Mouse (Mus musculus): ENCODE measurements around the gene Scrn3.

The Scrn3 gene

DNA sequence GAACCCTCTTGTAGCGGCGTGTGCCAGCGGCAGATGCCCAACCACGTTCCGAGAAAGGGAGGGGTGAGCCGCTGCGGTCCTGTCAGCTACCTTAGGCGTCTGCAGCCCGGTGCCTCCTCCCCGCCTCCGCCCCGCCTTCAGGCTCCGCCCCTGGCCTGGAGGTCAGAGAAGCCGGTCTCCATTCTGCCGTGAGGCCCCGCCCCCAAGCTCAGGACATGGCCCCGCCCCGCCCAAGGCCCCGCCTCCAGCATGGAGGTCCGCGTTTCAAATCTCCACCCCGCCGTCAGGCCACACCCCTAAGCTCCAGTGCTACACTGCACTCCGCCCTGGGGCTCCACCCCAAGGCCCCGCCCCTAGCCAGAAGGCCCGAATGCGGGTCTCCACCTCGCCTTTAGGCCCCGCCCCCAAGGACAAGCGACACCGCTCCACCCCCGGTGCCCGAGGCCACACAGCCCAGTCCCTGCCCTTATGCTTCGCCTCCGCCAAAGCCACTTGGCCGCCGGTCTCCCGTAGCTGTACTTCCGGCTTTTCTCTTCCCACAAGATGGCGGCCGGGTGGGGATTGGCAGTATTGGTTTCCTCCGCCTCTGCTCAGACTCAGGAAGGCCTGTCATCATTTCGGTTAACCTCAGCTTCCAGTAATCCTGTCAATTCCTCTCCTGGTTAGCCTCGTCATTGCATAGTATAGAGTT, 74.1 kb downstream of the Scrn3 start, which contains the start of gene Gpr155:
Gpr155 (minus strand) TSS at position 217 of the 691 bp plus-strand sequence.
- peak; percentile 100 for DNase-seq
